7 mouse cellular contexts compared by ENCODE assay signal in the genomic region with DNA sequence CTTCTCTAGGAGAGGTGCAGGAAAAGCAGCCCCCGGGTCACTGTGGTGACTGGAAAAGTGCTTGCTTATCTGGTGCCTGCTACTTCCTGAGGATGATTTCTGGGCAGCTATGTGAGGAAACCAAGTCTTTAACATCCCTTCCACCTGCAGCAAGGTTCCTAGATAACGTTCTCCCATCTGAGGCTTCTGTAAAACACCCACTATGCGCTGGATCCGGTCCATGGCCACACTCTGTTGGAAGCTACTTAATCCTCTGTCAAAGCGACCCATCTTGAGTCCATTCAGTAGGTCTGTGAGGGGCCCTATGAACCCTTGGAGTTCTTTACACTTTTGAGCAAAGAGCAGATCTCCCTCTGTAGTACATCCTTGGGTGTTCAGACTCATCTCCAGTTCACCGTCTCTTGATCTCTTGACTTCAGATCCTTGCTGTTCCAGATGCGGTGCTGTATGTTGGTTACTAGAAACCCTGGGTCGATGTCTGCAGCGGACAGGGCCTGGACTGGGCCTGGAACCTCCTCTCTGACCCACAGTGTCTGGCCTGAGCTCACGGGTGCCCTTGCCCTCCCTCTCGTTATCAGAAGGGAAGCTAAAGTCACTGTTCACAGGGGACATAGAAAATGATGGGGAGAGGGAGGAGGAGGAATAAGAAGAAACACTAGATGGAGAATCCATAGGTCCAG. TPM values are rescaled to one million over a fixed set of nuclear protein-coding genes. Genes with fewer than 3 reads are reported as not detected.
A peak's percentile ranks its signal among the peaks of the same experiment; 100 is the strongest.
DNase-seq lines count a peak whose midpoint lies in the region; ATAC-seq lines count a peak whose summit lies in the region.
"Not testable (repeated sequence)": the region's sequence is repeated elsewhere in the genome, so short reads cannot be mapped to it uniquely, and the experiment has no call there.

No protein-coding gene starts in this region.

- H3K4me3 ChIP-seq in hindbrain, embryonic 15.5 days; liver, embryonic 15.5 days (replicated peaks); midbrain, embryonic 15.5 days: not testable (repeated sequence)

- not testable (repeated sequence) for H3K27me3 ChIP-seq in hindbrain, embryonic 15.5 days; liver, embryonic 15.5 days; midbrain, embryonic 15.5 days (replicated peaks)

- peaks cover 17% of the 10 kb centered on the region for H3K4me1 ChIP-seq in hindbrain, embryonic 15.5 days (replicated peaks)
- H3K4me1 ChIP-seq in liver, embryonic 15.5 days (replicated peaks), result peaks cover 22% of the 10 kb centered on the region
- peaks cover 12% of the 10 kb centered on the region for H3K4me1 ChIP-seq in midbrain, embryonic 15.5 days

- WGBS in hindbrain, embryonic 15.5 days, result 94% methylated on average over 11 of the region's 11 CpGs
- 62% methylated on average over 11 of the region's 11 CpGs for WGBS in liver, embryonic 15.5 days (ENCODE audit: insufficient replicate concordance)
- 92% methylated on average over 11 of the region's 11 CpGs for WGBS in midbrain, embryonic 15.5 days

- not testable (repeated sequence) for H3K9ac ChIP-seq in hindbrain, embryonic 15.5 days; liver, embryonic 15.5 days; midbrain, embryonic 15.5 days

- ATAC-seq in hindbrain, embryonic 15.5 days (ENCODE audit: low FRiP score, low read depth); liver, embryonic 15.5 days (ENCODE audit: insufficient read depth); midbrain, embryonic 15.5 days (replicated peaks): not testable (repeated sequence)

- H3K27ac ChIP-seq in hindbrain, embryonic 15.5 days (replicated peaks), result peak overlapping the region; percentile 97; the same call in 1 of the 2 replicates
- 0 out of 2 replicates have a peak overlapping the region, but pooled peaks have one; percentile 94 for H3K27ac ChIP-seq in liver, embryonic 15.5 days (replicated peaks)
- peak overlapping the region; percentile 97; the same call in 1 of the 2 replicates for H3K27ac ChIP-seq in midbrain, embryonic 15.5 days

- H3K4me2 ChIP-seq in hindbrain, embryonic 15.5 days; midbrain, embryonic 15.5 days: not testable (repeated sequence)
- H3K4me2 ChIP-seq in liver, embryonic 15.5 days, result 0 out of 2 replicates have a peak overlapping the region, but pooled peaks have one; percentile 90

- not testable (repeated sequence) for H3K9me3 ChIP-seq in hindbrain, embryonic 15.5 days; liver, embryonic 15.5 days (replicated peaks); midbrain, embryonic 15.5 days

- not testable (repeated sequence) for H3K36me3 ChIP-seq in hindbrain, embryonic 15.5 days; liver, embryonic 15.5 days (replicated peaks); midbrain, embryonic 15.5 days (replicated peaks)

- peak; percentile 59 for DNase-seq in cerebellum, adult 11-12 months
- peak; percentile 64 for DNase-seq in cerebellum, adult 9-11 months
- DNase-seq in heart, adult 11 months, result peak; percentile 91
- DNase-seq in thymus, postnatal 4 days, result peak; percentile 20

RNA-seq across cellular contexts. Expression of gene Rpl41, which starts 1.2 kb away (rescaled TPM):
- polyA plus RNA-seq in hindbrain, embryonic 15.5 days (2015; fragmentation: Nextera tagmentation; extraction: Ambion mirVana), result 2,263 and 2,497 TPM in 2 replicates
- 1,944 and 2,155 TPM in 2 replicates for polyA plus RNA-seq in liver, embryonic 15.5 days (2015; fragmentation: Nextera tagmentation; extraction: Ambion mirVana)
- 2,126 and 2,161 TPM in 2 replicates for polyA plus RNA-seq in midbrain, embryonic 15.5 days (2015; fragmentation: Nextera tagmentation; extraction: Ambion mirVana)

RNA-seq across cellular contexts. Expression of gene Zc3h10, which starts 2.7 kb away (rescaled TPM):
- polyA plus RNA-seq in hindbrain, embryonic 15.5 days (2015; fragmentation: Nextera tagmentation; extraction: Ambion mirVana), result 18.2 and 20.0 TPM in 2 replicates
- polyA plus RNA-seq in liver, embryonic 15.5 days (2015; fragmentation: Nextera tagmentation; extraction: Ambion mirVana), result 4.9 and 5.8 TPM in 2 replicates
- 20.8 and 22.7 TPM in 2 replicates for polyA plus RNA-seq in midbrain, embryonic 15.5 days (2015; fragmentation: Nextera tagmentation; extraction: Ambion mirVana)

RNA-seq across cellular contexts. Expression of gene Pa2g4, which starts 15.5 kb away (rescaled TPM):
- 125 and 127 TPM in 2 replicates for polyA plus RNA-seq in hindbrain, embryonic 15.5 days (2015; fragmentation: Nextera tagmentation; extraction: Ambion mirVana)
- 118 and 119 TPM in 2 replicates for polyA plus RNA-seq in liver, embryonic 15.5 days (2015; fragmentation: Nextera tagmentation; extraction: Ambion mirVana)
- 125 and 128 TPM in 2 replicates for polyA plus RNA-seq in midbrain, embryonic 15.5 days (2015; fragmentation: Nextera tagmentation; extraction: Ambion mirVana)

RNA-seq across cellular contexts. Expression of gene Esyt1, which starts 24.6 kb away (rescaled TPM):
- polyA plus RNA-seq in hindbrain, embryonic 15.5 days (2015; fragmentation: Nextera tagmentation; extraction: Ambion mirVana), result 14.2 and 14.8 TPM in 2 replicates
- 11.8 and 12.6 TPM in 2 replicates for polyA plus RNA-seq in liver, embryonic 15.5 days (2015; fragmentation: Nextera tagmentation; extraction: Ambion mirVana)
- polyA plus RNA-seq in midbrain, embryonic 15.5 days (2015; fragmentation: Nextera tagmentation; extraction: Ambion mirVana), result 10.5 and 11.1 TPM in 2 replicates

RNA-seq across cellular contexts. Expression of gene Erbb3, which starts 39.2 kb away (rescaled TPM):
- polyA plus RNA-seq in hindbrain, embryonic 15.5 days (2015; fragmentation: Nextera tagmentation; extraction: Ambion mirVana), result 1.2 and 2.1 TPM in 2 replicates
- 3.1 and 3.6 TPM in 2 replicates for polyA plus RNA-seq in liver, embryonic 15.5 days (2015; fragmentation: Nextera tagmentation; extraction: Ambion mirVana)
- polyA plus RNA-seq in midbrain, embryonic 15.5 days (2015; fragmentation: Nextera tagmentation; extraction: Ambion mirVana), result 0.42 and 0.56 TPM in 2 replicates

Comparison
In these comparisons a context has a peak if more than half of its experiments do, and no peak if none do; other contexts are left out.
1. DNase-seq: peak in every context shown above with its lines; median percentile 91 in heart, adult 11 months; 64 in cerebellum, adult 9-11 months; 59 in cerebellum, adult 11-12 months; 20 in thymus, postnatal 4 days.